Mouse (Mus musculus) C2C12 (cell line): ENCODE results near the gene Jph3.

Experiments
- CTCF ChIP-seq: IDR thresholded peaks from one replicate; pipeline ENCODE4 v1.5.1; 2011; ENCODE audit not compliant: control insufficient read depth, insufficient read depth, insufficient read length
- MAX ChIP-seq: IDR thresholded peaks from one replicate; pipeline ENCODE4 v1.6.1; 2011; ENCODE audit warnings: mild to moderate bottlenecking, control low read depth
- MYOD1 ChIP-seq: IDR thresholded peaks from one replicate; pipeline ENCODE4 v1.6.1; 2011; ENCODE audit warnings: low read depth; ENCODE audit not compliant: control insufficient read depth, insufficient read length

DNA sequence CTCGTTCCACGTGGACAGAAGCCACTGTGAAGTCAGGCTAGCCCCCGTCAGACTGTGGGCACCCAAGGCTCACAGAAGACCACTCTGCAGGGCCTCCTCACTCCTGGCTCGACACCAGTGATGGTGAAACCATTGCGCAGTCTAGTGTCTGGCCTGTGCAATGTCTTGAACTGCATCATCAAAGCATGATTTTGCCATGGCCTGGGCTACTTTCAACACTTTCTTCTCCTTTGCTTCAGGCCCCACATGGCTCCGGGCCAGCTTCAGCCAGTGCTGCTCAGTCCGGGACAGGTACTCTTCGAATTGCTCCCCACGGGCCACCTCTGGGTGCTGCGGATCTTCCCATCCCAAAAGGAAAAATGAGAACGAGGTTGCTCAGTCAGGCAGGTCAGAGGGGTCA is 67.0 kb downstream of the Jph3 start:
- TF ChIP-seq MYOD1 (no peak), CTCF (no peak), MAX (no peak)
